Mouse (Mus musculus): ENCODE measurements around the gene Gm38431. TPM values are rescaled to one million over a fixed set of nuclear protein-coding genes. Genes with fewer than 3 reads are reported as not detected.
"Not testable (repeated sequence)": the region's sequence is repeated elsewhere in the genome, so short reads cannot be mapped to it uniquely, and the experiment has no call there.

The Gm38431 gene
- polyA plus RNA-seq, 1 experiment from 2014 or later: 1.6 TPM

GRCm38 (mm10) chr9:21073044-21073840 is 18.6 kb downstream of the Gm38431 start, which contains the start of the genes Gm49373 and Fdx1l:
TSS of gene Gm49373 (minus strand) at chr9:21073096.
TSS of gene Fdx1l (minus strand) at chr9:21073614.
- H3K9me3 ChIP-seq (replicated peaks): no peaks in the 10 kb centered on the region
- peaks cover 37% of the 10 kb centered on the region for H3K4me1 ChIP-seq (replicated peaks)
- peak within 1 kb of the TSS; percentile 62 for H3K27ac ChIP-seq
- ATAC-seq (ENCODE audit: low read depth) (peak; percentile 92), DNase-seq (peak; percentile 77)
- H3K27me3 ChIP-seq: no peaks in the 10 kb centered on the region
- 3% methylated on average over 58 of the region's 58 CpGs for WGBS (ENCODE audit: insufficient replicate concordance)
- H3K36me3 ChIP-seq: peaks cover 62% of the 10 kb centered on the region
- peak within 1 kb of the TSS; percentile 92 for H3K4me2 ChIP-seq
- H3K4me3 ChIP-seq (replicated peaks): peak within 1 kb of the TSS; percentile 87
- H3K9ac ChIP-seq: peak within 1 kb of the TSS; percentile 84

- H3K4me1 ChIP-seq (replicated peaks): peaks cover 37% of the 10 kb centered on the region
- peak overlapping the region; percentile 87 for H3K4me3 ChIP-seq (replicated peaks)
- peak overlapping the region; percentile 84 for H3K9ac ChIP-seq
- peak overlapping the region; percentile 92 for H3K4me2 ChIP-seq
- ATAC-seq (ENCODE audit: low read depth): peak; percentile 22
- no peaks in the 10 kb centered on the region for H3K9me3 ChIP-seq (replicated peaks)
- 3% methylated on average over 4 of the region's 4 CpGs for WGBS (ENCODE audit: insufficient replicate concordance)
- no peak for DNase-seq
- H3K27me3 ChIP-seq: no peaks in the 10 kb centered on the region
- H3K36me3 ChIP-seq: peaks cover 61% of the 10 kb centered on the region
- peak overlapping the region; percentile 62 for H3K27ac ChIP-seq
Observed at GRCm38 (mm10) chr9:21072641-21073040, 19.2 kb downstream of the Gm38431 start.

GRCm38 (mm10) chr9:21067006-21067684 is 24.7 kb downstream of the Gm38431 start, which contains the start of gene Zglp1:
TSS of gene Zglp1 (minus strand) at chr9:21067093.
- H3K9me3 ChIP-seq (replicated peaks): no peaks in the 10 kb centered on the region
- no peak within 1 kb of the TSS for H3K9ac ChIP-seq
- H3K4me3 ChIP-seq (replicated peaks): no peak within 1 kb of the TSS
- DNase-seq (no peak), ATAC-seq (ENCODE audit: low read depth) (no peak)
- H3K4me1 ChIP-seq (replicated peaks): peaks cover 20% of the 10 kb centered on the region
- H3K36me3 ChIP-seq: peaks cover 66% of the 10 kb centered on the region
- no peak within 1 kb of the TSS for H3K4me2 ChIP-seq
- 81% methylated on average over 27 of the region's 27 CpGs for WGBS (ENCODE audit: insufficient replicate concordance)
- H3K27me3 ChIP-seq: no peaks in the 10 kb centered on the region
- no peak within 1 kb of the TSS for H3K27ac ChIP-seq

GRCm38 (mm10) chr9:21062928-21063327 is 28.9 kb downstream of the Gm38431 start:
- Histone ChIP-seq H3K4me1 (replicated peaks) (peaks cover 5% of the 10 kb centered on the region; the same call in 1 of the 2 replicates), H3K27me3 (no peaks in the 10 kb centered on the region), H3K4me3 (replicated peaks) (no peak overlapping the region), H3K9ac (no peak overlapping the region), H3K36me3 (peaks cover 48% of the 10 kb centered on the region), H3K9me3 (replicated peaks) (no peaks in the 10 kb centered on the region), H3K4me2 (no peak overlapping the region), H3K27ac (no peak overlapping the region)
- DNase-seq (no peak), ATAC-seq (ENCODE audit: low read depth) (no peak)
- WGBS (ENCODE audit: insufficient replicate concordance): 81% methylated on average over 2 of the region's 2 CpGs

GRCm38 (mm10) chr9:21051578-21051977 is 40.2 kb downstream of the Gm38431 start:
- Histone ChIP-seq H3K4me1 (replicated peaks) (peaks cover 11% of the 10 kb centered on the region), H3K4me3 (replicated peaks) (no peak overlapping the region), H3K27me3 (peaks cover 15% of the 10 kb centered on the region), H3K27ac (no peak overlapping the region), H3K9me3 (replicated peaks) (no peaks in the 10 kb centered on the region), H3K4me2 (no peak overlapping the region), H3K36me3 (no peaks in the 10 kb centered on the region), H3K9ac (no peak overlapping the region)
- WGBS (ENCODE audit: insufficient replicate concordance): 34% methylated on average over 10 of the region's 10 CpGs
- DNase-seq (no peak), ATAC-seq (ENCODE audit: low read depth) (peak; percentile 87)

- WGBS (ENCODE audit: insufficient replicate concordance): 58% methylated on average over 3 of the region's 3 CpGs
- Histone ChIP-seq H3K27ac (no peak overlapping the region), H3K4me3 (replicated peaks) (no peak overlapping the region), H3K4me1 (replicated peaks) (peaks cover 21% of the 10 kb centered on the region), H3K9ac (no peak overlapping the region), H3K4me2 (no peak overlapping the region), H3K9me3 (replicated peaks) (no peaks in the 10 kb centered on the region), H3K36me3 (no peaks in the 10 kb centered on the region), H3K27me3 (no peaks in the 10 kb centered on the region; the same call in 1 of the 2 replicates)
- DNase-seq (no peak), ATAC-seq (ENCODE audit: low read depth) (no peak)
Observed at GRCm38 (mm10) chr9:21045235-21045634, 46.6 kb downstream of the Gm38431 start.

GRCm38 (mm10) chr9:21044785-21045184 is 47.0 kb downstream of the Gm38431 start:
- not testable (repeated sequence) for DNase-seq; H3K36me3 ChIP-seq; H3K9me3 ChIP-seq (replicated peaks); H3K9ac ChIP-seq; H3K4me2 ChIP-seq; ATAC-seq (ENCODE audit: low read depth); H3K27ac ChIP-seq; H3K27me3 ChIP-seq; H3K4me3 ChIP-seq (replicated peaks)
- H3K4me1 ChIP-seq (replicated peaks): peaks cover 25% of the 10 kb centered on the region
- WGBS (ENCODE audit: insufficient replicate concordance): 57% methylated on average over 1 of the region's 1 CpGs

GRCm38 (mm10) chr9:21043563-21043962 is 48.2 kb downstream of the Gm38431 start:
- Histone ChIP-seq H3K4me1 (replicated peaks) (peaks cover 37% of the 10 kb centered on the region), H3K27ac (no peak overlapping the region), H3K4me2 (no peak overlapping the region), H3K27me3 (peaks cover 9% of the 10 kb centered on the region), H3K9me3 (replicated peaks) (no peaks in the 10 kb centered on the region), H3K4me3 (replicated peaks) (no peak overlapping the region), H3K36me3 (no peaks in the 10 kb centered on the region), H3K9ac (peak overlapping the region; percentile 9; the same call in 1 of the 2 replicates)
- ATAC-seq (ENCODE audit: low read depth): no peak
- 42% methylated on average over 4 of the region's 4 CpGs for WGBS (ENCODE audit: insufficient replicate concordance)
- no peak for DNase-seq

- WGBS (ENCODE audit: insufficient replicate concordance): 32% methylated on average over 4 of the region's 4 CpGs
- ATAC-seq (ENCODE audit: low read depth): no peak
Observed at GRCm38 (mm10) chr9:21041308-21041707, 50.5 kb downstream of the Gm38431 start.

GRCm38 (mm10) chr9:21039779-21040178 is 52.0 kb downstream of the Gm38431 start:
- DNase-seq (no peak), ATAC-seq (ENCODE audit: low read depth) (peak; percentile 83)
- Histone ChIP-seq H3K4me2 (peak overlapping the region; percentile 19), H3K4me1 (replicated peaks) (peaks cover 66% of the 10 kb centered on the region), H3K4me3 (replicated peaks) (no peak overlapping the region), H3K36me3 (no peaks in the 10 kb centered on the region), H3K9me3 (replicated peaks) (no peaks in the 10 kb centered on the region), H3K9ac (peak overlapping the region; percentile 11; the same call in 1 of the 2 replicates), H3K27me3 (peaks cover 47% of the 10 kb centered on the region), H3K27ac (peak overlapping the region; percentile 50)
- 31% methylated on average over 3 of the region's 3 CpGs for WGBS (ENCODE audit: insufficient replicate concordance)

More at GRCm38 (mm10) chr9:21041308-21041707, 50.5 kb downstream of the Gm38431 start:
- DNase-seq: no peak
- H3K4me3 ChIP-seq (replicated peaks): no peak overlapping the region
- H3K27ac ChIP-seq: no peak overlapping the region
- H3K9me3 ChIP-seq (replicated peaks): no peaks in the 10 kb centered on the region
- H3K9ac ChIP-seq: no peak overlapping the region
- H3K4me1 ChIP-seq (replicated peaks): peaks cover 55% of the 10 kb centered on the region
- no peaks in the 10 kb centered on the region for H3K36me3 ChIP-seq
- peaks cover 32% of the 10 kb centered on the region for H3K27me3 ChIP-seq
- H3K4me2 ChIP-seq: no peak overlapping the region

GRCm38 (mm10) chr9:21037481-21037891 is 54.3 kb downstream of the Gm38431 start:
- 0 out of 2 replicates have a peak overlapping the region, but pooled peaks have one; percentile 17 for H3K9ac ChIP-seq
- no peaks in the 10 kb centered on the region for H3K9me3 ChIP-seq (replicated peaks)
- H3K27me3 ChIP-seq: peaks cover 70% of the 10 kb centered on the region
- peak overlapping the region; percentile 55 for H3K4me2 ChIP-seq
- ATAC-seq (ENCODE audit: low read depth) (no peak), DNase-seq (no peak)
- H3K4me1 ChIP-seq (replicated peaks): peaks cover 80% of the 10 kb centered on the region
- peak overlapping the region; percentile 38 for H3K4me3 ChIP-seq (replicated peaks)
- H3K27ac ChIP-seq: no peak overlapping the region
- H3K36me3 ChIP-seq: no peaks in the 10 kb centered on the region
- 5% methylated on average over 31 of the region's 31 CpGs for WGBS (ENCODE audit: insufficient replicate concordance)
